Mouse (Mus musculus) telencephalon, adult 2 months (tissue): Measurements from ENCODE around the gene Ptpn12.

Source experiments
- DNase-seq: peaks from one replicate; pipeline ENCODE4 v3.0.0-alpha.2; 2011; ENCODE audit warnings: low read depth, low spot score

Gene Ptpn12

GRCm38 (mm10) chr5:21030226-21030625 lies 25.5 kb downstream of the Ptpn12 start:
- no peak for DNase-seq

GRCm38 (mm10) chr5:21017075-21017474 lies 38.6 kb downstream of the Ptpn12 start:
- DNase-seq, result no peak

GRCm38 (mm10) chr5:21010908-21011307 lies 44.8 kb downstream of the Ptpn12 start:
- no peak for DNase-seq

GRCm38 (mm10) chr5:21002723-21003122 lies 53.0 kb downstream of the Ptpn12 start:
- no peak for DNase-seq

DNA sequence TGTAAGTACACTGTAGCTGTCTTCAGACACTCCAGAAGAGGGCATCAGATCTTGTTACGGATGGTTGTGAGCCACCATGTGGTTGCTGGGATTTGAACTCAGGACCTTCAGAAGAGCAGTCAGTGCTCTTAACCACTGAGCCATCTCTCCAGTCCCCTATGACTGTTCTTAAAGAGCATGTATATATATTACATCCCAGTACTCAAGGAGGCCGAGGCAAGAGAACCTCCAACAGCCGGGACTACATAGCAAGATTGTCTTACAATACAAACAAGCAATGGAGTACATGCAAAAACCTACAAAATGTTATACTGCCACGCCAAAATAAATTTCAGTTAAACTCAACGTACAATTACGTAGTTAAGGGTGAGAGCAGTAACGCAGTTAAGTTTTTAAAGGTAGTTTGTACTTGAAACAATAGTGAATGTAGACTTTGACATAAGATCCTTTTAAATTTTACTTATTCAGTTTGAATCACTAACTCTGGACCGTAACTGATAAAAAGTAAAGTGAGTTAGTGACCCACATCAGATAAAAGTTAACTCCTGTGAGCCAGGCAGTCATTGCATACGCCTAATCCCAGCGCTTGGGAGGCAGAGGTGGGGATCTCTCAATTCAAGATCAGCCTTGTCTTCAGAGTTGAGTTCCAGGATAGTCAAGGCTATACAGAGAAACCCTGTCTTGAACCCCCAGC lies 53.9 kb downstream of the Ptpn12 start:
- DNase-seq, result no peak

- no peak for DNase-seq
Observed at GRCm38 (mm10) chr5:20998427-20998826, 57.3 kb downstream of the Ptpn12 start.

DNA sequence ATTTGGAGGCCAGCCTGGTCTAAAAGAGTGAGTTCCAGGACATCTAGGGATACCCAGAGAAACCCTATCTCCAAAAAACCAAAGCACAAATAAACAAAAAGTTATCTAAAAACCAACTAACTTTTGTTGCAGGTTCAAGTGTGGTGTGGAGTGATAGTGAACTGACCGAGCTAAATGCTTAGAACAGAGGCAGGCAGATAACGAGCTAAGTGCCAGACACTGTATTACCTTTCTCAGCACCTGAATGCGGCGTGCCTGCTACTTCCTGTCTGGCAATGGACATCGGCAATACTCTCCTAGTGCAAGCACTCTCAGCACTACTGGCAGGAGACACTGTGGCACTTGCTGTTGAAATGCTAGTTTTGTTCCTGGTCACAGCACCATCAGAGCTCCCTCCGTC lies 58.2 kb downstream of the Ptpn12 start:
- no peak for DNase-seq

- no peak for DNase-seq
Observed at GRCm38 (mm10) chr5:20990062-20990809, 65.5 kb downstream of the Ptpn12 start.

DNA sequence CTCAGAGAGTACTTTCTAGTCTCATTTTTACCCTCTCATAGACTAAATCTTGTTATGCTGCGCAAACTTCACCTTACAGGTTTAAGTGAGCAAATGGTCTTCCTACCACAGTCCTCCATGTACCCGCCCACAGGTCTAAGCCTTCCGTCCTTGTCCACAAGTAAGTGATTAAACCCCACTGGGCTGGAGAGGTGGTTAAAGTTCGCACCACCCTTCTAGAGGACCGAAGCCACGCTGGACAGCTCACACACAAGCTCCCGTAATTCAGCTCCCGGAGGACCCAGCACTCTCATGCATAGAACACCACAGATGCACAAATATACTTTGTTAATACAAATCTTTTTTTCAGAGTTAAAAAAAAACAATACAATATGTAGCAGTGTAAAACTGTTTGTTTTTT lies 69.4 kb downstream of the Ptpn12 start:
- no peak for DNase-seq

DNA sequence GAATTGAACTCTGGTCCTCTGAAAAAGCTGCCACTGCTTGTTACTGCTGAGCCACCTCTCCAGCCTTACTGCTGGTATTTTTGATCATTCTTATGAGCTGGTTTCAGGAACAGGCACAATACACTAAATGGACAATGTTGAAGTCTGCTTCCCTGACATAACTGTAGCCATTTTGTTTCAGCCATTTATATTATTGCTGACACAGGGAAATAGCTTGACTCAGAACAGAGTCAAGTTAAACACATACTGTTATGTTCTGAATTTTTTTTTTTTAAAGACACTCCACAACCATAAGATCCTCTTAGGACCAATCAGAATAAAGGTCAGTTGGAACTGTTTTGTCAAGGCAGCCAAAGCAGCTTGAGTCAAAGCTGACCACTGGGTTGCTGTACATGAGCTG lies 72.2 kb downstream of the Ptpn12 start:
- DNase-seq, result no peak

DNA sequence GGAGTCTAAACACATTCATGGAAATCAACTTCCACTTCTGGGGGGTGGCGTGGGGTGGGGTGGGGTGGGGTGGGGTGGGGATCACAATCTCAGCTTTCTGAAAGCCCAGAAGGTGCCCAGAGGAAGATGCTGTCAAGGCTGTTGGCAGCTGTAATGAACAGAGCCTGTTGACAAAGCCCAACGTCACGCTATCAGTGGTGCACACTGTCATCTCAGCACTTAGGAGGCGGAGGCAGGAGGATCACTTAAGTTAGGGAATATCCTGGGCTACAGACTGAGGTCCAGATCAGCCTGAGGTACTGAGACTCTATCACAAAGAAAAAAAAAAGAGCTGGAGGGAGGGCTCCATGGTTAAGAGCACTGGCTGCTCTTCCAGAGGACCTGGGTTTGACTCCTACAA lies 81.0 kb downstream of the Ptpn12 start:
- DNase-seq, result no peak

- no peak for DNase-seq
Observed at GRCm38 (mm10) chr5:20973999-20974398, 81.7 kb downstream of the Ptpn12 start.

GRCm38 (mm10) chr5:20973069-20973468 lies 82.6 kb downstream of the Ptpn12 start:
- DNase-seq, result no peak

DNA sequence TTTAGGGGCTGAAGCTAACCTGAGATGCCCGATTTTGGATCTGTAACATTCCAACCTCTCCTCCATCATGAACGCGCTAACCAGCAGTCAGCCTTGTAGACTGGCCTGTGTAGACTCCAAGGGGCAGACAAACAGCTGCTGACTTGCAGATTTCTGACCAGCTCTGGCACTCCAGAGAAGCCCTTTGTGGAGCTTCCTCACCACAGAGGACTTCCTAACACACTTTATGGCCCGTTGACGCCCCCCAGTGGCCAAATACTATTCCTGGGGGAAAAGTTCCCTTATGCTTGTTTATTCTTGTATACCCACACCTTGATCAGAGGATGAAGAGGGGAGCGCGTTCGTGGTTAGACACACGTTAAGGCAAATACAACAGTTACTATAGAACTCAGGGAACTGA lies 86.7 kb downstream of the Ptpn12 start:
- no peak for DNase-seq

DNA sequence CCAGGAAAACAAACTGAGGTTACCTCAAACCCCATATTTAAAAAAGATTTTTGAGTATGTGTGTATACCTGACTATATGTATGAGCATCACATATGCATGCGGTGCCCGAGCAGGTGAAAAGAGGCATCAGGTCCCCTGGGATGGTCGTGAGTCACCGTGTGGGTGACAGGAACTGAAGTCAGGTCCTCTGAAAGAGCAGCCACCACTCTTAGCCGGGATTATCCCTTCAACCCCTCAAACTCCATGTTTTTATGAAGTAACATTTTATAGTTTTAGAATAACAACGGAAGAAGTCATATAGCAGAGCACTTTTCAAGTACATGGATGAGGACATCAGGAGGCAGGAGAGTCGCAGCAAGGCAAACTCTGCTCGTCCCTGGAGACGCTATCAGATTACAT lies 87.2 kb downstream of the Ptpn12 start:
- no peak for DNase-seq

- DNase-seq, result no peak
Observed at GRCm38 (mm10) chr5:20967942-20968341, 87.8 kb downstream of the Ptpn12 start.

DNA sequence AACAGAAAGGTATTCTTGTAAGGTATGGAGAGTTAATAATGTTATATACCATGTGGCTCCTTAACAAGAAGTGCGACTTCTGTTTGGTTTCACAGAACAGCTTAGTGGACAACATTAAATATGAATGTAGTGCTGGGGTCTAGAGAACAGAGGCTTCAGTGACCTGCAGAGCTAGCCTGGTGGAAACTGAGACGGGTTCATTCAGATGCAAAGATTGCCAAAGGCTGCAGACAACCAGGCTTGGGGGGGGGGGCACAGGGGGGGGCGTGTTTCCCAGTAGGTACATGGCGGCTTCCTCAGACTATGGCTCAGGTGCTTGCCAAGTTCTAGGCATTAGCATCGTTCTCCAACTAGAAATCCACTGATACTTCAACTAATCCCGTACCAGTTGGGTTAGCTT lies 91.3 kb downstream of the Ptpn12 start:
- no peak for DNase-seq

DNA sequence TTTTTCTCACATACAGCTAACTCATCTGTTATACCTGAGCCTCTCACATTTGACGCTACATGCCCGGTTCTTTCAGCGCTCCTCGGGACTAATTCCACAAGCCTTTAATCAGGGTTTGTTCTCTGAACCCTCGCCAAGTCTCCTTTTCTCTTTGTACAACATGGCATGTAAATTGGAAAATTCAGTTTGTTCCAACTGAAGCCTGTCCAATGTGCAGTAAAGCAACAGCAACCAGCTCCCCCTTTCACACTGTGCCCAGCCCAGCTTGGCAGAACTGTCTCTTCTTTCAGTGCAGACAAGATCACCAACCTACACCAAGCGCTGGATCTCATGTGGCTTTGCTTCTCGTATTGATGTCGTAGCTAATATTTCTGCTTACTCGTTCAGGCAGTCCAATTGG lies 92.4 kb downstream of the Ptpn12 start:
- no peak for DNase-seq

- no peak for DNase-seq
Observed at GRCm38 (mm10) chr5:20960927-20961326, 94.8 kb downstream of the Ptpn12 start.

DNA sequence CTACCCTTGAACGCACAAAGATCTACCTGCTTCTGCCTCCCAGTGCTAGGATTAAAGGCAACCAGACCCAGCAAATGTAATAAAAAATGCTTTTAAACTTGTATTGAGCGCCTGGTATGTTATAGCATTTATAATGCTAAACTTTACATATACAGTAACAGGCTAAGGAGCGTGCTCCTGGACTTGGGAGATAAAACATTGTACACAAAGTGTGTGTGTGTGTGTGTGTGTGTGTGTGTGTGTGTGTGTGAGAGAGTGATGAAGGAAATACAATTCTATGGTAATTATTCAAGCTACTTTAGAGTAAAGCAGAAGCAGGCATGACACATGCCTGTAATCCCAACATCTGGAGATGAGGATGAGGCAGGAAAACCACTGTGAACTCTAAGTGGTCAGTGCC lies 99.4 kb downstream of the Ptpn12 start, which contains the start of gene Rsbn1l:
Gene Rsbn1l (minus strand): TSS at position 101 of the 400 bp plus-strand sequence.
- DNase-seq, result no peak

GRCm38 (mm10) chr5:20955114-20955835 lies 100.4 kb downstream of the Ptpn12 start:
- DNase-seq, result no peak

DNA sequence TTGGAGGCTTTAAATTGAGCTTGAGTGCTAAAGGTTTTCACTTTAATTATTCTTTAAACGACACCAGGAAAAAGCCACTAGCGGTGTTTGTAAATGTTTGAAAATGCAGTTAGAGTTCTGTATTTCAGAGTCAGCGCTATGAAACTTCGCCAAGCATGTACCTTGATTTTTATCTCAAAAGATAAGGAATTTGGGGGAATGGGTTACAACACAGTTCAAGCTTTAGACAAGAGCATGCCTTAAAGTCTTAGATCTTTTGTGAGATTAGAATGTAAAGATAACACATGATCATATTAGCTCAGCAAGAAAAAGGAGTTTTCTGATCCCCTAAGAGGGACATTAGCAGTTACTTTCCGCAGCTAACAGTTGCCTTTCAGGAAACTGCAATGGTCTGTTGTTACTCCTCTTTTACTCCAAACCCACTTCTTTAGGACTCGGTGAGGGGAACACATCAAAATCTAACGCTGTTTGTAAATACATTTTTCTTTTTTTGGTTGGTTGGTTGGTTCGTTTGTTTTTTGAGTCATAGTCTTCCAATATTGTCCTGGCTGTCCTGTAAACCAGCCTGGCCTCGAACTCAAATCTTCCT lies 103.3 kb downstream of the Ptpn12 start:
- no peak for DNase-seq
